Mouse (Mus musculus) telencephalon, adult 2 months (tissue): Measurements from ENCODE around the gene Zbtb25.

ENCODE experiments used
- DNase-seq: peaks from one replicate; pipeline ENCODE4 v3.0.0-alpha.2; 2011; ENCODE audit warnings: low read depth, low spot score

Gene Zbtb25

GRCm38 (mm10) chr12:76341080-76341479, 28.3 kb downstream of the Zbtb25 start:
- DNase-seq = no peak

- DNase-seq = no peak
Measured at GRCm38 (mm10) chr12:76336111-76336965, 33.1 kb downstream of the Zbtb25 start.

DNA sequence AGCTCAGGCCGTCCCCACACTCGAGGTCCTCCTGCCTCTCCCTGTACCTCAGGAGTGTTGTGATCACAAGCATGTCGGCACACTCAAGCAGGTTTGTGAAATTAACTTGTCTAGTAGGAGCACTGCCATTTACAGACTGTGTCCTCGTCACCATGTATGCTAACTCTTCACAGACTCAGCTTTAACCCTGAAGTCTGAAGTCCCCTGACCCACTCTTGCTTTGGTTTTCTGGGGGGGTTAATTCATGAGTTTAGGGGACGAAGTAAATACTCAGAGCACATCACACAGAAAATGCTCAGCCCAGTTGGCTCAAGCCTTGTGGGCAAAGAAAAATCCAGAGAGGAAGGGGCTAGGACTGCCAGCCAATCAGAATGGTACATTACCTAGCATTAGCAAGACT, 33.8 kb downstream of the Zbtb25 start:
- no peak for DNase-seq

GRCm38 (mm10) chr12:76333688-76334087, 35.7 kb downstream of the Zbtb25 start:
- no peak for DNase-seq

GRCm38 (mm10) chr12:76328567-76329354, 40.6 kb downstream of the Zbtb25 start:
- DNase-seq = no peak

- DNase-seq = peak; percentile 76
Measured at GRCm38 (mm10) chr12:76326437-76327220, 42.8 kb downstream of the Zbtb25 start.

- no peak for DNase-seq
Measured at GRCm38 (mm10) chr12:76324679-76325431, 44.5 kb downstream of the Zbtb25 start, which contains the start of gene Akap5. Gene Akap5 (plus strand): TSS chr12:76324891.

- DNase-seq = no peak
Measured at GRCm38 (mm10) chr12:76318282-76319212, 50.9 kb downstream of the Zbtb25 start.

GRCm38 (mm10) chr12:76311951-76312350, 57.5 kb downstream of the Zbtb25 start:
- DNase-seq = no peak

DNA sequence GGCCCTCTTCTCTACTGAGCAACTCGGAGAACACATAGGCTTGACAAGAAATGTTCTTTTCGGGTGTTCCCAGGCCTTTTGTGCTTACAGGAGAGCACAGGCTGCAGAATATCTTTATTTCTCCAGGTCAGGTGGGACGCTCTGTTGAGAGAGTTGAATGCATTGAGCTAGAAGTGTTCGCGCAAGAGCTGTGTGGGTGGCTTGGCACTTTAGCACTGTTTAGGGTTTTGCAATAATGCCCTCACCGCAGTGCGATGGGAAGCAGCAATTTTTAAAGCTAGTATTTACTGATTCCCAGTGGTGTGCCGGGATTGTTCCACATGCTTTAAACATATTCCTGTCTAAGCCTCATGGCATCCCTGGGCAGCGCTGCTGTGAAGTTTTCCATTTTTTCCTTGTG, 58.2 kb downstream of the Zbtb25 start:
- DNase-seq = no peak

DNA sequence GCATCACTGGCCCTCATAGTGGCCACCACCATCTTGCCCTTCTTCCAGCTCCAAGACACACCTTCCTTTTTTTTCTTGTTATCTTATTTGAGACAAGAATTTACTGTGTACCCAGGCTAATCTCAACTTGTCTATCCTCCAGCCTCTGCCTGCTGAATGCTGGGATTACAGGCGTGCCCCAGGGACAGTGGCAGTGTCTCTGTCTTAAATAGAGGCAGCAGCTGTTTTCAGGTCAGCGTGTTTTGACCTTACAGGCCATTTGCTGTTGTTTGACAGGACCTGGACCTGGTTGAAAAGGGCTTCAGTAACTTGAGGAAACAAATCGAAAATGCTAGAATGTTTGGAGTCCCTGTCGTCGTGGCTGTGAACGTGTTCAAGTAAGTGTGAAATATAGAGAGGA, 58.8 kb downstream of the Zbtb25 start:
- DNase-seq = no peak

DNA sequence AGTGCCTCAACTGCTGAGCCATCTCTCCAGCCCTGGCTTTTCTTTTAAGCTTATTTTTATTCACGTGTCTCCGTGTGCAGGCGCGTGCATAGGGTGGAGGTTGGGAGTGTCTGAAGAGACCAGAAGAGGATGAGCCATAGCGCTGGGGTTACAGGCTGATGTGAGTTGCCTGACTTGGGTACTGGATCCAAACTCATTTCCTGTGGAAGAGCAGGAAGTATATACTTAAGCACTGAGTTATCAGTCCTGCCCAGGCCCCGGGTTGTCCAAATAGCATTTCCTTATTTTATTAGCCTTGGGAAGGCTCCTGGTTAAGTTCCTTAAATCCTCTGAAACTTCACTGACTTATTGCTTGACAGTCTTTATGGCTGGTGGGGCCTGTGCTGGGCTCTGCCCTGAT, 59.4 kb downstream of the Zbtb25 start:
- DNase-seq = no peak

DNA sequence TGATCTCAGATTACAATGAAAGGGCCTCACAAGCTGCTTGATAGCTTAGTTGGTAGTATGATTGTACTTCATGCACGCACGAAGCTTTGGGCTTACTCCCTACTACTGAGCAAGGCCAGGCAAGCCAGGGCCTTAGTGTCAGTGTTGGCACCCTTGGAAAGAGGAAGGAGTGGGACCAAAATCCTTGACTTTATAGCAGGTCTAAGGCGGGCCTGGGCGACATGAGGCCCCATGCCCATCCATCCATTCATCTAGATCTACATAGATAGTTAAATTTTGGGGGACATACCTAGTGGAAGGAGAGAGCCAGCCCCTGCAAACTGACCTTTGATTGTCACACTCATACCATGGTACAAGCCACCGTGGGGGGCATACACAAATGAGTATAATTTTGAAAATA, 61.0 kb downstream of the Zbtb25 start:
- DNase-seq = no peak

GRCm38 (mm10) chr12:76307964-76308363, 61.4 kb downstream of the Zbtb25 start:
- DNase-seq = peak; percentile 86

GRCm38 (mm10) chr12:76306852-76307561, 62.4 kb downstream of the Zbtb25 start:
- DNase-seq = no peak

- DNase-seq = no peak
Measured at GRCm38 (mm10) chr12:76305107-76305506, 64.3 kb downstream of the Zbtb25 start.

GRCm38 (mm10) chr12:76304199-76304598, 65.2 kb downstream of the Zbtb25 start:
- no peak for DNase-seq

DNA sequence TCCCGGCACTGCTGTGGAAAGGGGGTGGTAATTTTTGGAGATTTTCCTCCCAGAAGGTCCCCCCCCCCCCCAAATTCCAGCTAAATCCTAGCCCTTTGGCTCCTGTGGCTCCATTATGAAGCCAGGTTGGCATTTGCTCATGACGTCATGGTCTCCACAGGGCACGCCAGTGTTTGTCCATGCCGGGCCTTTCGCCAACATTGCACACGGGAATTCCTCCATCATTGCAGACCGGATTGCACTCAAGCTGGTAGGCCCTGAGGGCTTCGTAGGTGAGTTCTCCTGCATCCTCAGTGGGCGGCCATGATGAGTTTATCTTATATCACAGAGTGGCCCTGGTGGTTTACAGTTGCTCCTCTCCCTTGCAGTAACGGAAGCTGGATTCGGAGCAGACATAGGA, 65.9 kb downstream of the Zbtb25 start:
- DNase-seq = no peak

GRCm38 (mm10) chr12:76300367-76300766, 69.0 kb downstream of the Zbtb25 start:
- no peak for DNase-seq
